Mouse (Mus musculus) layer of hippocampus, adult 18-20 months (tissue): Measurements from ENCODE around the gene Dcaf11. TPM values are rescaled to one million over a fixed set of nuclear protein-coding genes. Genes with fewer than 3 reads are reported as not detected.

Source experiments
- DNase-seq, 2 experiments: peaks; one replicate each; pipeline ENCODE4 v3.0.0; 2022; ENCODE audit warnings: low spot score in 2 of 2
- long read RNA-seq: library from polyadenylated mRNA; stranded (forward); transcript quantifications from one replicate; pipeline ENCODE4 v2.0.0, GENCODE M21; 2021
- total RNA-seq, 2 experiments: library from RNA; stranded (reverse); gene quantifications; 2 replicates each; pipeline ENCODE4 v1.2.3; 2021

Gene Dcaf11
- 10 to 100 TPM; 72.2 to 83.8 TPM for total RNA-seq
- long read RNA-seq, transcript Dcaf11-202 (15 exons, 2,538 nt) = minor isoform, 9 of 149 reads
- long read RNA-seq, transcript Dcaf11-201 (15 exons, 2,601 nt) = minor isoform, 17 of 149 reads
- long read RNA-seq, transcript Dcaf11-216 (15 exons, 2,624 nt) = minor isoform, 10 of 149 reads
- long read RNA-seq, transcript Dcaf11-206 (14 exons, 2,660 nt) = major isoform, 47 of 149 reads
- long read RNA-seq, partial matches to known transcripts = 22 of 149 reads
- long read RNA-seq, other reads (novel, unspliced or antisense) = 39 of 149 reads

DNA sequence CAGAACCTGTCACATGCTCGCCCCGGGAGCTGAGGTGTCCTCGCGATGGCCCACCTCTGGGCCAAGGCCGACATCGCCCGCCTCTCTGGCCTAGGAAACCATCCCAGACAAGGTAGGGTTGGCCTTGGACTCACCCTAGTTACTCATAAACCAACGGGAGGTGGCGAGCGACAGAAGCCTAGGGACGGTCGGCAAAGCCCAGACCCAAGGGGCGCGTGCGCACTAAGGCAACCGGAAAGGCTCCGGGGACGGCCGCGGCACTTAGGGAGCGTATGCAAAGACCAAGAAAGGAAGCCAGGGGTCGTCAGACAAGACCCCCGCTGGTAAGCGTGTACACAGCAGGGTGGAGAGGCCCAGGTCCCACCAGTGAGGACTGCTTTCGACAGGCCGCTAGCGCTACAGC, at the start of gene Dcaf11:
TSS of gene Dcaf11 (plus strand) at position 208 of the 403 bp plus-strand sequence.
- DNase-seq = peak; percentile 83 to 90

DNA sequence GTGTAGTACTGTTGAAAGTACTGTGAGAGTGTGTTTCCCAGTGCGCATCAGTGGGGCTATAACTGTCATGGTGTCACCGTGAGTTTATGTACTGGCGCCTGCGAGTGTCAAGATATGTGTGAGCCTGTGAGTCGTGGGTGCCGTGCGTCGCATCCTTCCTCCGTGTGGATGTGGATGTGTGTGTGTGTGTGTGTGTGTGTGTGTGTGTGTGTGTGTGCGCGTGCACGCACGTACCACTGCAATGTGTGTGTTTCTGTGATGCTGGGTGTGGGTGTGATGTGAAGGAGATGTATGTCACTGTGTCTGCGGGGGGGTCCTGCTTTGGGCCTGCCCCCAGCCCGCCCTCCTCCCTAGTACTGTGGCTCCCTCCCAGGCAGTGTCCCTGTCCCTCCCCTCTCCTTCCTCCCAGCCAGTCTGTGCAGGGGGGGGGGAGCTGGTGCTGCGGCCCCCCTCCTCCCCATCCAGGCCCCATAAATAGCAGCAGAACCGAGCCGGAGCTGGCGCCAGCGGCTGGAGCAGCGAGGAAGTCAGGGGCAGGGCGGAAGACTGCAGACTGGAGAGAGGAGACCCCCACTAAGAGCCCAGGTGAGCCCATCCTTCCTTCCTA, 49.6 kb upstream of the Dcaf11 start, which contains the start of gene Cpne6:
TSS of gene Cpne6 (plus strand) at position 321 of the 607 bp plus-strand sequence.
- DNase-seq = peak; percentile 65 to 73

DNA sequence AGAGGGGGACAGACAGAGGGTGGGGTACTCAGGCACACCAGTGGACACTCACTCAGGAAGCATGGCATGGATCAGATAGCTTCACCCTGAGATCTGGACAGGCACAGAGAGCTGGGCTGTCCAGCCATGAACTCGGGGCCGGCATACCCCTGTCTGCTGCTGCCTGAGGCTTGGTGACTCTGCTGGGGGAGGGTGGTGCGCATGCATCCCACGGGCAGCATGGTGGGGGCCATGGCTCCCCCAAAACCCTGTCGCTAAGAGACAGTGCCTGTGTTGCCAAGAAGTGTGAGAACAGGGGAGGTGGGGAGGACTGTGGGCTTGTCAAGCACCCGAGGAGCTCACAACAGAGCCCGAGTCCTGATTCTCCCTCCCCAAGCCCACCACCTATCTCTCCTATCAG, 48.8 kb upstream of the Dcaf11 start:
- peak; percentile 83 to 88 for DNase-seq

DNA sequence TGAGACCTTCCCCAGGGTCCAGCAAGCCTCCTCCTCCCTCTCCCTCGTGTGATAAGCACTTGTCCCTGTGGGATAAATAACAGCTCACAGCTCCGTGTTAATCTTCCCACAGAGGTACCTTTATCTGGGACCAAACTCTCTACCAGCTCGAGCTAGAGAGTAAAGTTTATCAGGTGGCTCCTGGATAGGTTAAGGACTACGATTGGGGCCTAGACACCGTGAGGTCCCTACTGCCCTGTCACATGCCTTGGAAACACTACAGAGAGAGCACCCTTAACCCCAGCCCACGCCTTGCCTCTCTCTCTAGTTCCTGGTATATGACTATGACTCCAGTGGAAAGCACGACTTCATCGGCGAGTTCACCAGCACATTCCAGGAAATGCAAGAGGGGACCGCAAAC, 45.9 kb upstream of the Dcaf11 start:
- no peak for DNase-seq

DNA sequence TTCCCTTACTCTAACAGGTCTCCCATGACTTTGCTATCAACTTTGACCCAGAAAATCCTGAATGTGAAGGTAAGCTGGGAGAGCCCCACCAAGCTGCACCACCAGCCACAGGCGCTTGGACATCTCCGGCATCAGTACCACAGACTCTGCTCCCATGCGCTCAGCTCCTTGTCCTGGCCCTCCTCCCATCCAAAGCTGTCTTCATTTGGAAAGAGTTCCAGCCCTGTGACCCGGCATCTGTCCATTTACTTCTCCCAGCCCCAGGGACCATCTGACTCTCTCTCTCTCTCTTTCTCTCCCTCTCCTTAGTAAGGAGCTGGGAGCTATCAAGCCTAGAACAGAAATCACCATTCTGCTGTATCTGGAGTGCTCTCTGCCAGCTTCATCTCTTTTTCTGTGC, 44.0 kb upstream of the Dcaf11 start:
- no peak for DNase-seq

DNA sequence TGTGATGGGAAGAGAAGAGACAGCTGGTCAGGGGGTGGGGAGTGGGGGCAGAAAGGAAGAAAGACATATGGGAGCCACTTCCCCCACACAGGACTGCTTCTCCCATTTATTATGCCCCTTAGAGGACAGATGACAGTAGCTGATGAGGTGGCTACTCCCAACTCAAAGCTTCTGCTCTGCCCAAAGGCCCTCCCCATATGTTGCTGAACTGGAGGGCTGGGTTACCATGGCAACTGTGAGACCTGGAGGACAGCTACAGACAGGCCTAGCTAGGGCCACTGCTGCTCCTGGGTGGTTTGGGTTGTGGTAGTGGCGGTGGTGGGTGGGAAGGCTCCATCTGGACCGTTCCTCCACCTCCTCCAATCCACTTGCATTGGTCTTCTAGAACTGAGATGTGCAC, 40.9 kb upstream of the Dcaf11 start:
- DNase-seq = peak; percentile 82 to 86

DNA sequence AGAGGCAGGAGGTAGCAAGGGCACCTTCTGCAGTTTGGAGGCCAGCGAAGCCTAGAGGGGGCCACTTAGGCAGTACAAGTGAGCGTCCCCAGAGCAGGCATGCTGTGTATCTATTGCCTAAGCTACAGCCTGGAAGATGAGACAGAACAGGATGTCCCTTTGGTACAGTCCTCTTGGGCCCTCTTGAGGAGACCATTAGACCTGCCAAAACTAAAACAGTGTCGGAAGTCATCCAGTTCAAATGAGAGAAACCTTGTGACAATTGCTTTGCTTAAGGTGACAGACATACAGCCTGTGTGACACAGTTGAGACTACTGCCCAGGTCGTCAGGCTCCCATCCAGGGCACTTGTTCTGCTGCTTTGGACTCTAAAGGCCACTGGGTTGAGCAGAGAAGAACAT, 40.2 kb upstream of the Dcaf11 start:
- peak in 1 of 2 experiments; percentile 52 for DNase-seq

DNA sequence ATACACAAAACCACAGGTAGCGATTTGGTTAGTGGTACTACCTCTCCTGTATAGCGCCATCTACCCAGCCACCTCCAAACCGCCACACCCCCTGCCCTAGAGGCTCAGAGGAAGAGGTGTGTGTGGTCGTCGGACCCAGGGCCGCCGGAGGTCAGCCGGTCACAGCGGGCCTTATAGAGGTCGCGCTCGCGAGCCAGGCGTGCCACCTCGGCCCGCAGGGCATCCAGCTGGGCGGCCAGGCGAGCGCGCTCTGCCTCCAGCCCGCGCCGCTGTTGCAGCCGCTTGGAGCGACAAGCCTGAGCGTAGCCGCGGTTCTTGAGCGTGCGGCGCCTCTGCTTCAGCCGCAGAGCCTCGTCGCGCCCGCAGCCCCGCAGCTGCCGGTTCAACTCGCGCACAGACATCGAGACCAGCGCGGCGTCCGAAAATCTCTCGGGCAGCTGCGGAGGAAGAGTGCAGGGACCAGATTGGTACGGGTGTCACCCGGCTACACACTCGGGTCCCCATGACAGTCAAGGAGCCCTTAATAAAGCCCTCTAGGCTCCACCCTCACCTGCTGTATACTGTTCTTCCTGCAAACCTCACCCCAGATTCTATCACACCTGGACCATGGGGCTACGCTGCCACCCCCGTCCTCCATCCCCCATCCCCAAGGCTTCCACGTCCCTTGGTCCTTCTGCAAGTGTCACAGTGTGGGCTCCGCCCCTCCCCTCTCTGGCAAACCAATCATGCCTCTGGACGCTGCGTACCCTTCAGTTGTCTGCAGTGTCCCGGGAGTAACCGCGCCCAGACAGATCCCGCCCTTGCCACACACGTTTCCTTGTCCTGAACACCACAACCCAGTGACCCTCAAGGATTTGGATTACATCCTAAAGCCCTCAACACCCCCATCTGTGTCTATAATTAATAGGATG, 39.1 kb upstream of the Dcaf11 start:
- peak in 1 of 2 experiments; percentile 65 for DNase-seq

DNA sequence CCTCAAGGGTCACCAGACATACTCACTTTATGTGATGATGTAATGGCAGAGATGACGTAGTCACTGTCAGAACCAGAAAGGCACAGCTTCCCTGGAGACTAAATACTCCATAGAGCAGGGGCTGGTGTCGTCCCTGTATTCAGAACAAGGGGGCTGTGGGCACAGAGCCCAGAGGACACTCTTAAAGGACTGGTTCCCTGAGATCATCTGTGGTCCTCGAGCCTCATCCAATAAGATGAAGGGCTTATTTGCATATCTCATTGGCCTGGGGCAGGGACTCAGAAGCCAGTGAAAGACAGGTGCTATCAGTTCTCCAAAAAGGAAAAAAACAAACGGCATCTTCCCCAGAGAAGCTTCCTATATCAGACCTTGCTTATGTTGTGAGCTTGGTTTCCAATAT, 35.7 kb upstream of the Dcaf11 start:
- no peak for DNase-seq

DNA sequence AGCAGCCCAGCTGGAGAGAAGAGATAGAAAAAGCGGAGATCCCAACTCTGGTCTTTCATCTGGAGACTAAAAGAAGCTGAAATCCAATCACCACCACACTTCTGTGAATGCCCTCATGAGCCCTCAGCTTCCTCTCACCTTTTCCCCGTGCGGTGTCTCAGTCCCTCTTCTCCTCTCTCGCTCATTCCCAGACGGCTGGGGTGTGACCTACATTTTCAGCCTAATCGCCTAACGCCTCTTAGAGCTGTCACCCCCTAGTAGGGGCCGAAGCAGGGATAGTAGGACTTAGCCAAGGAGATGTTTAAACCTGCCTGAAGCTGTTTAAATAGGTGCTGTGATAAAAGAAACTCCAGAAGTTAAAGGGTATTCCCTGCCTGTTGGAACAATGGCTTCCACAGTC, 35.0 kb upstream of the Dcaf11 start, which contains the start of gene Nrl:
TSS of gene Nrl (minus strand) at position 197 of the 400 bp plus-strand sequence.
- no peak for DNase-seq

DNA sequence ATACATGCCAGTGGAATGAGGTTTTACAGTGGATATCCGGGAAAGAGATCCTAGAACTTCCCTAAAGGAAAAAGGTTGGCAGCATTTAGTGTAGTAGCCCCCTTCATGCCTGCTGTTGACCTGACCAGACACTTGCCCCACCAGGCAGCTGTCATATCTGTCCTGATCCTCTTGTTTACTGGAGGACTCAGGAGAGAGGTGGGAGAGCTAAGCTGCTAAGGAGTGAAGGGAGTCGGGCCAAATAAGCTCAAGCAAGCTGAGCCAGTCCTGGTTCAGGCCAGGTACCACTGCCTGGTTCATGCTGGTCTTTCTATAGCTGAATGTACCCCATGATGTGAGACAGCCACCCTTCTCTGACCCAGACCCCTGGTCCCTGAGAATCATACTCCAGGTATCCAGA, 33.1 kb upstream of the Dcaf11 start:
- DNase-seq = no peak

DNA sequence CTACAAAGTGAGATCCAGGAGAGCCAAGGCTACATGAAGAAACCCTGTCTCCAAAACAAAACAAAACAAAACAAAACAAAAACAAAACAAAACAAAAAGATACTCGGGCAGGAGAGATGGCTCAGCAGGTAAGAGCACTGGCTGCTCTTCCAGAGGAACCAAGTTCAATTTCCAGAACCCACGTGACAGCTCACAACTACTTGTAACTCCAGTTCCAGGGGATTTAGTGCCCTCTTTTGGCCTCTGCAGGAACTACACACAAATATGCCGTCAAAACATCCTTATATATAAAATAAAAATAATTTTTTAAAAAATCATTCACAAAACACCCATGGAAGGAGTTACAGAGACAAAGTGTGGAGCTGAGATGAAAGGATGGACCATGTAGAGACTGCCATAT, 31.9 kb upstream of the Dcaf11 start:
- DNase-seq = peak in 1 of 2 experiments; percentile 57

DNA sequence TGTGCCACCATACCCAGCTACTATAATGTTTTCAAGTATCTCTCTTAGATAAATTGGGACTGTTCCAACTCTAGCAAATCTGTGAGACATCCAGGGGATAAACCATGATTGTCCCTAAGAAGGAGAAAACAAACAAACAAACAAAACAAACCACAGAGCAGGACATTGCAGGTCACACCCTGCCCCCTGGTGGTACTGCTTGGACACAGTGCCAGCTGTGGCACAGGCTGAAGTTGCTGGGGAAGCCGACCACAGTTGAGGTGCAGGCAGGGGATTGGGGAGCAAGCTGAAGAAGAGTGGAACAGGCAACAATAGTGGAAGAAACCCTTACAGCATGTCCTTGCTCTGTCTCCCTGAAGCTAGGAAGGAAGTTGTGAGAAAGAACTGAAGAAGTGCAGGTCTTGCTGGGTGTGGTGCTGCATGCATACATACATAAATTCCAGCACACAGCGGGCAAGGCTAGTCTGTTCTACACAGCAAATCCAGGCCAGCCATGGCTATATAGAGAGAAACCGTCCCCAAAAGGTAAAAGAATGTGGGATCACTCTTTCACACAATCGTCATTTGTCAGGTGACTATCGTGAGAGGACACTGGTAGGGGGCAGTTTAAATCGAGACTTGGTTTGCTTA, 23.6 kb upstream of the Dcaf11 start:
- peak in 1 of 2 experiments; percentile 47 for DNase-seq

DNA sequence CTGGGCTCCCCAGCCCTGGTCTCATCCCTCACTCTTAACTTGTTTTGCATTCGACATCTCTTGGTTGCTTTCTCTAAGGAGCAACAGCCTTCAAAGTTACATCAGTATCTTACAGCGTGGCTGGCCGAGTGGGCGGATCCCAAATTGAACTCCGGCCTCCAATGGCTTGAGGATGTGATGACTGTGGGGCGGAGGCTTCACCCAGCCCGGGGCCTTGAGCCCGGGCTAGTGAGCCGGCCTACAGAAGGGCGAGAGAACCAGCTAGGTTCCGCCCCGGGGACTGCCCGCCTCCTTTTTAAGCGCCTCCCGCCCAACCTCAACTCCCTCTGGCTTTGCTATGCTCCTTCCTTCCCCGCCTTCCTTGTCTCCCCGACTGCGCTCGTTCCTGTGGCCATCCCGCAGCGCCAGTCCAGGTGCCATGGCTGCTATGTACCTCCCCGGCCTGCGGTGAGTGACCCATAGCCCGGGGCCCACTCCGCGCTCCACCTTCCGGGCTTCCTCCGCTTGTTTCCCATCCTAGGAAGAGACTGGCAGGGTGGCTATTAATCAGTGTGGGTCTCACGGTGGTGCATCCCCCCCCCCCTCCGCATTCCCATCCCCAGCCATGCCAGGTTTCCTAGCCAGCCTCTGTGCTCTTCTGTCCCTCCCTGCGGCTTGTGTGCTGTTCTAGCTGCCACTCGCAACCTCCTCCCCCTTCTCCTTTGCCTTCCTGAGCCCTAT, 19.6 kb upstream of the Dcaf11 start, which contains the start of gene Pck2:
TSS of gene Pck2 (plus strand) at position 200 of the 720 bp plus-strand sequence.
- peak; percentile 63 to 75 for DNase-seq

DNA sequence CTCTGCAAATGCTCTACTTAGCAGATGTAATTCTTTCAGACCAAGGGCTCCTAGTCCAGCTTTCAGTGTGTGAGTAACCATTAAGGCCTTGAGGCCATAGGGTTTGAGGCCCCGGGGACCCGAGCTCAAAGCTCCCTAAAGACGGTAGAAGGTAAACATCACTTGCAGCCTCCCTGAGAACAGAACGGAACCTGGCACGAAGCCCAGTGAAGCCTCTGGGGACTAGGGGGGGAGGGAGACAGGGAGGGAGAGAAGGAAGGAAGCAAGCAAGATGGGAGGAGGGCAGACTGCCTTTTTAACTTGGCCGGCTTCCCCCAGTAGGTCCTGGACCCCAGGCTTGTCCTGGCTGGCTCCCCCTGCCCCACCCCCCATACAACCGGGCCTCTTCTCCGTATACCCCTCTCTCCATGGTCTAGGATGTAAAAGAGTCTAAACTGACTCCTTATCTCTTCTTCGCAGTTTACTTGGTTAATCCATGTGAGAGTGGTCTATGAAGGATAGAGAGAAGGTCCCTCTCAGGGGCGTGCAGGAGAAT, 19.0 kb upstream of the Dcaf11 start:
- DNase-seq = peak; percentile 57 to 80

DNA sequence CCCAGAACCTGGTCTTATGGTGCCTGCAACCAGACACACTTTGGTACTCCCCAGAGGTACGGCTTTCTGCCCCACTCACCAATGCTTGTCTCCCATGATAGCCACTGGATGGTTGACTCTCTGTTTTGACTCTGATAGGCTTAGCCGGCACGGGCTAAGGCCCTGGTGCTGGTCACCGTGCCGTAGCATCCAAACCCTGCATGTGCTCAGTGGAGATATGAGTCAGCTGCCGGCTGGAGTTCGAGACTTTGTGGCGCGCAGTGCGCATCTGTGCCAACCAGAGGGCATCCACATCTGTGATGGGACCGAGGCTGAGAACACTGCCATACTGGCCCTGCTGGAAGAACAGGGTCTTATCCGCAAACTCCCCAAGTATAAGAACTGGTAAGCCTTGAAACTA, 17.5 kb upstream of the Dcaf11 start:
- no peak for DNase-seq

DNA sequence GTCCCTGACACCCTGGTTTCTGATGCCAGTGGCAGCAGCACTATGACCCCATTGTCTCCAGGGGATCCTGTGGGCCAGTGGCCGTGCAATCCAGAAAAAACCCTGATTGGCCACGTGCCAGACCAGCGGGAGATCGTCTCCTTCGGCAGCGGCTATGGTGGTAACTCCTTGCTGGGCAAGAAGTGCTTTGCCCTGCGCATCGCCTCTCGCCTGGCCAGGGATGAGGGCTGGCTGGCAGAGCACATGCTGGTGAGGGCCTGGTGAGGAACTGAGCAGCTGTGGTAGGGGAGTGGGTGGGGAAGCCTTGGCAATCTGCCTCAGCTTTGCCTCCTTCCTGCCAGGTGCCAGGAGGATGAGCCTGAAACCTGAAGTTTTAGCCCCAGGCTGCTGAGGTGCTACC, 15.5 kb upstream of the Dcaf11 start:
- DNase-seq = no peak

DNA sequence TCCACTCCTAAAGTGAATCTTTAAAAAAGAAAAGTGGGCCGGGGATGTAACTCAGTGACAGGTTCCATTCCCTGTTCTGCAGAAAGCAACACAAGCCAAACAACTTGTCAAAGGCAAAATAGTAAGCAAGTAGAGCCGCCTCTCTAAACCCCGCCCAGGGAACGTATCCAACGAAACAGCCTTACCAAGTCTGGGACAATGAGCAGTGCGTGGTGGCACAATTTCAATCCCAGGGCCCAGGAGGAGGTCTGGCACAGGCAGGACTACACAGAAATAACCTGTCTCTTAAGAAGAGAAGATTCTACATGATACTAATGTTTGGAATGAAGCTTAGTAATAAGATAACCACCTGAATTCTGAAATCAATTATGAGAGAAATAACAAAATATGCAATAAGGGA, 9.6 kb upstream of the Dcaf11 start:
- no peak for DNase-seq

DNA sequence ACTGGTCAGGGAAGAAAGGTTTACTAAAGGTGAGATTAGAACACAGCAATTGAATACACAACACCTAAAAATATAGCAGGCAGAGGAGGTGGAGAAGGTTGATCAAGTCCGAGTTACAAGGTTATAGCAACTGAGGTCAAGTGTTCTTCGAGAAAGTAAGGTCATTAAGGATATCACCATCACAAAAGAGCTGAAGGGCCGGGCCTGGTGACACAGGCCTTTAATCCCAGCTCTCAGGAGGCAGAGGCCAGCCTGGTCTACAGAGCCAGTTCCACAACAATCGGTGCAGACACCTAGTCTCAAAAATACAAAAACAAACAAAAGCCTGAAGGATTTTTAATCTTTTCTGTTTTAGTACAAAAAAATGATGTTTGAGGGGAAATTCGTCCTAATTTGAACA, 8.5 kb upstream of the Dcaf11 start:
- no peak for DNase-seq

DNA sequence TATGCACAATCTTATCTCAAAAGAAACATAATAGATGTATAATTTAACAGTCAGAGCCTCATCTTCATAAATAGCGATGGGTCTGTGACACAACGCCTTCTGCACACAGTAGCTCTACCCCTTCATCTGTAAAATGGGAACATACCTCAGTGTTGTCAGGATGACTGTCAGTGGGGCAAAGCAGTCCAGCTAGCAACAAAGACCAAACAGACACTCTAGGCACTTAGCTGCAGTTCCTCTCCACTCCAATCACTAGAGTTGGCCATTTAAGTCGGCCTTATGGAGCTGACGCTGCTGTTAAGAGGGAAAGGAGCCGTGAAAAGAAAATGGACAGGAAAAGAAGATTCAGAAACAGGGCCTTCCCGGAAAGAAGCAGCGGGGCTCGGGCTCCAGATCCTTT, 8.0 kb upstream of the Dcaf11 start:
- DNase-seq = no peak
